Comparison of ENCODE assay signal across 9 mouse cellular contexts in the genomic region with DNA sequence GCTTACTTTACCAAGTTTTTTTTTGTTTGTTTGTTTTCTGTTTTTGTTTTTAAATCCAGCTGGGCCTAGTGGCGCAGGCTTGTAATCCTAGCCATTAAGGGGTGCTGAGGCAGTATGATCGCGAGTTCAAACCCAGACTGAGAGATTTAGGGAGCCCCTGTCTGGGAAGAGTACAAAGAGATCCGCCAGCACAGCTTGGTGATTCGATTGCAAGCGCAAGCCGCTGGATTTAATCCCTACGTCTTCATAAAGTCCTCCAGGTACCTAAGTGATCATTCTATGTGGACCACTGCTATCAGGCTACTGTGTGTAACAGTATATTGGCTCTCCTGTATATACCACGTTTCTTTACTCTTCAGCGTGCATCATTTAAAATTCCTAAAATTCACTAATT. TPM values are rescaled to one million over a fixed set of nuclear protein-coding genes. Genes with fewer than 3 reads are reported as not detected.
DNase-seq lines count a peak whose midpoint lies in the region; ATAC-seq and TF ChIP-seq lines count a peak whose summit lies in the region.
"Had no signal": no experiment of that assay in that cellular context is flagged by ENCODE, and none has a peak within 500 bp of the region (broad histone marks: within the 10 kb centered on the region; RNA-seq: fewer than 3 reads in every experiment).

No protein-coding gene starts in this region.

- H3K4me3 ChIP-seq in kidney, postnatal 0 days (replicated peaks; ENCODE audit: low read depth, low read length): peak overlapping the region; percentile 32; the same call in 1 of the 2 replicates
- H3K4me3 ChIP-seq in kidney, adult 2 months (ENCODE audit: insufficient read depth, low read depth, low read length): no peak overlapping the region
- H3K4me3 ChIP-seq in embryonic fibroblast, embryonic 13.5 days (ENCODE audit: insufficient read depth, low read length): peak overlapping the region; percentile 41
- H3K4me3 ChIP-seq in intestine, postnatal 0 days (ENCODE audit: low read depth, low read length): peak overlapping the region; percentile 25
- H3K4me3 ChIP-seq in neural tube, embryonic 13.5 days: peak overlapping the region; percentile 43

- H3K27me3 ChIP-seq in kidney, postnatal 0 days (ENCODE audit: insufficient read depth, low read length): 0 out of 2 replicates have a peak, but pooled peaks cover 3% of the 10 kb centered on the region
- H3K27me3 ChIP-seq in kidney, adult 2 months (replicated peaks; ENCODE audit: control insufficient read depth, insufficient read depth, low read length): no peaks in the 10 kb centered on the region
- H3K27me3 ChIP-seq in intestine, postnatal 0 days (replicated peaks; ENCODE audit: control insufficient read depth, insufficient read depth, low read length): 0 out of 2 replicates have a peak, but pooled peaks cover 3% of the 10 kb centered on the region
- H3K27me3 ChIP-seq in neural tube, embryonic 13.5 days: peaks cover 59% of the 10 kb centered on the region

- 37% methylated on average over 10 of the region's 10 CpGs for whole genome bisulfite sequencing in kidney, postnatal 0 days
- WGBS in kidney, adult 2 months: 25% methylated on average over 10 of the region's 10 CpGs
- 40% methylated on average over 10 of the region's 10 CpGs for WGBS in intestine, postnatal 0 days
- WGBS in neural tube, embryonic 13.5 days: 26% methylated on average over 10 of the region's 10 CpGs

- H3K4me2 ChIP-seq in kidney, postnatal 0 days (ENCODE audit: low read length): peak overlapping the region; percentile 61
- H3K4me2 ChIP-seq in intestine, postnatal 0 days (replicated peaks; ENCODE audit: low read depth): peak overlapping the region; percentile 59
- H3K4me2 ChIP-seq in neural tube, embryonic 13.5 days: peak overlapping the region; percentile 62

- no peaks in the 10 kb centered on the region for H3K4me1 ChIP-seq in kidney, postnatal 0 days (replicated peaks; ENCODE audit: insufficient read depth, low read length)
- H3K4me1 ChIP-seq in kidney, adult 2 months (ENCODE audit: control insufficient read depth, insufficient read depth, low read length): no peaks in the 10 kb centered on the region
- H3K4me1 ChIP-seq in embryonic fibroblast, embryonic 13.5 days (ENCODE audit: control insufficient read depth, insufficient read depth, low read length): no peaks in the 10 kb centered on the region
- H3K4me1 ChIP-seq in intestine, postnatal 0 days (replicated peaks; ENCODE audit: control insufficient read depth, insufficient read depth, low read length): no peaks in the 10 kb centered on the region
- H3K4me1 ChIP-seq in neural tube, embryonic 13.5 days (replicated peaks): 0 out of 2 replicates have a peak, but pooled peaks cover 3% of the 10 kb centered on the region

- TF ChIP-seq POLR2A in kidney, adult 2 months (IDR thresholded peaks at IDR 0.05; ENCODE audit: low read depth, low read length): no peak
- TF ChIP-seq POLR2A in embryonic fibroblast, embryonic 13.5 days (IDR thresholded peaks at IDR 0.05; ENCODE audit: low read depth, low read length): no peak

- no peak overlapping the region for H3K27ac ChIP-seq in kidney, postnatal 0 days
- H3K27ac ChIP-seq in kidney, adult 2 months (ENCODE audit: insufficient read depth, low read depth, low read length): no peak overlapping the region
- no peak overlapping the region for H3K27ac ChIP-seq in embryonic fibroblast, embryonic 13.5 days (ENCODE audit: insufficient read depth, low read length)
- no peak overlapping the region for H3K27ac ChIP-seq in intestine, postnatal 0 days (ENCODE audit: low read depth, low read length)
- H3K27ac ChIP-seq in neural tube, embryonic 13.5 days (replicated peaks): no peak overlapping the region
- H3K27ac ChIP-seq: heart, adult 2 months had no signal

- no peak for DNase-seq in kidney, postnatal 0 days (ENCODE audit: low spot score)
- no peak for DNase-seq in kidney, adult 2 months
- no peak for DNase-seq in urinary bladder, postnatal 4 days (ENCODE audit: low spot score in 2 of 2)
- DNase-seq in thymus, postnatal 14 days: no peak
- no peak for DNase-seq in thymus, adult 18-20 months

- H3K9ac ChIP-seq in kidney, postnatal 0 days (ENCODE audit: low read depth, low read length): no peak overlapping the region
- H3K9ac ChIP-seq in intestine, postnatal 0 days (ENCODE audit: low read depth, low read length): no peak overlapping the region
- H3K9ac ChIP-seq in neural tube, embryonic 13.5 days: peak overlapping the region; percentile 60; the same call in 1 of the 2 replicates

- ATAC-seq in kidney, postnatal 0 days (replicated peaks; ENCODE audit: low FRiP score, low read depth): no peak
- no peak for ATAC-seq in intestine, postnatal 0 days
- ATAC-seq in neural tube, embryonic 13.5 days (ENCODE audit: low read depth): peak; percentile 68

- H3K9me3 ChIP-seq in kidney, postnatal 0 days (replicated peaks; ENCODE audit: low read length): no peaks in the 10 kb centered on the region
- H3K9me3 ChIP-seq in intestine, postnatal 0 days (ENCODE audit: control insufficient read depth): no peaks in the 10 kb centered on the region
- no peaks in the 10 kb centered on the region for H3K9me3 ChIP-seq in neural tube, embryonic 13.5 days

- TF ChIP-seq CTCF in kidney, postnatal 0 days (IDR thresholded peaks at IDR 0.05; ENCODE audit: low read depth): no peak
- TF ChIP-seq CTCF in kidney, adult 2 months (conservative IDR thresholded peaks at IDR 0.05; ENCODE audit: insufficient read depth, insufficient read length, low read depth, low read length): no peak
- no peak for TF ChIP-seq CTCF in embryonic fibroblast, embryonic 13.5 days (IDR thresholded peaks at IDR 0.05; ENCODE audit: borderline replicate concordance, insufficient read depth, low read length)
- TF ChIP-seq CTCF in intestine, postnatal 0 days (IDR thresholded peaks at IDR 0.05; ENCODE audit: low read depth): no peak

- no peaks in the 10 kb centered on the region for H3K36me3 ChIP-seq in kidney, postnatal 0 days (ENCODE audit: insufficient read depth, low read length)
- H3K36me3 ChIP-seq in kidney, adult 2 months (ENCODE audit: control insufficient read depth, insufficient read depth, low read length): no peaks in the 10 kb centered on the region
- H3K36me3 ChIP-seq in intestine, postnatal 0 days (ENCODE audit: control insufficient read depth, insufficient read depth): no peaks in the 10 kb centered on the region
- H3K36me3 ChIP-seq in neural tube, embryonic 13.5 days: no peaks in the 10 kb centered on the region

RNA-seq across cellular contexts. Expression of gene Rnf138rt1, which starts 0.3 kb away (rescaled TPM):
- 0.33 TPM in 1 of 2 replicates, not detected in the other for polyA plus RNA-seq in kidney, postnatal 0 days (2015; fragmentation: Nextera tagmentation; extraction: Ambion mirVana)
- polyA plus RNA-seq in kidney, adult 2 months (2012; rRNA removed): not detected in 2 replicates
- polyA plus RNA-seq in embryonic fibroblast, embryonic 13.5 days (2011; ENCODE audit: insufficient read length, low read depth, missing spikeins): not detected in 2 replicates
- polyA plus RNA-seq in intestine, postnatal 0 days (2015; fragmentation: Nextera tagmentation; extraction: Ambion mirVana): 0.13 TPM in 1 of 2 replicates, not detected in the other
- 1.6 and 2.1 TPM in 2 replicates for polyA plus RNA-seq in neural tube, embryonic 13.5 days (2015; fragmentation: Nextera tagmentation; extraction: Ambion mirVana)
